Mouse (Mus musculus) bone marrow macrophage, adult 2 months (primary cell): ENCODE data around the gene Slc26a8.

Experiments used
- CTCF ChIP-seq: IDR thresholded peaks from 2 replicates; pipeline ENCODE4 v1.5.1; 2012; ENCODE audit warnings: low read depth, mild to moderate bottlenecking, low read length, moderate library complexity
- POLR2A ChIP-seq: IDR thresholded peaks from 2 replicates; pipeline ENCODE4 v1.6.1; 2012; ENCODE audit warnings: mild to moderate bottlenecking, low read depth, low read length, borderline replicate concordance

DNA sequence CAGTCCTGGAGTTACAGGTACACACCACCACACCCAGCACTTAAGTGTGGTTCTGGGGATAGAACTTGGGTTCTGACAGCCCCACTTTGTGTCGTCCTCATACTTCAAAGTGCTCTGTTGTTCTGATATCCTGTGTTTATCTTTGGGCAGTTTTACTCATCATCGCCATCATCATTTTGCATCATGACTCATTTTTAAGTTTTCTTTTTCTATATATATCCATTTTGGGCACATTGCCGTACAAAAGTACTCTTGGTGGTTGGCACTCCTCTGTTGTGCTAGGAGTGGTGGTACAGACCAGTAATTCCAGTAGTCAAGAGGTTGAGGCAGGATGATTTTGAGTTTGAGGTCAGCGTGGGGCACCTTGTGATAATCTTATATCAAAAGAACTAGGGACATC is 11.1 kb upstream of the Slc26a8 start:
- TF ChIP-seq POLR2A (no peak), CTCF (no peak)
